Mouse (Mus musculus) cortical plate, adult 2 months (tissue): Measurements from ENCODE around the gene Ripor2.

Experiments
- CTCF ChIP-seq: fragments of 200-500 bp; IDR thresholded peaks from 2 replicates; pipeline ENCODE4 v1.5.1; 2011; ENCODE audit warnings: mild to moderate bottlenecking, control low read depth, low read length; ENCODE audit not compliant: insufficient read depth; ENCODE audit errors: extremely low read depth
- POLR2A ChIP-seq: fragments of 200-500 bp; IDR thresholded peaks from 2 replicates; pipeline ENCODE4 v1.6.1; 2011; ENCODE audit warnings: mild to moderate bottlenecking, low read length, control low read depth; ENCODE audit not compliant: insufficient read depth; ENCODE audit errors: extremely low read depth

DNA sequence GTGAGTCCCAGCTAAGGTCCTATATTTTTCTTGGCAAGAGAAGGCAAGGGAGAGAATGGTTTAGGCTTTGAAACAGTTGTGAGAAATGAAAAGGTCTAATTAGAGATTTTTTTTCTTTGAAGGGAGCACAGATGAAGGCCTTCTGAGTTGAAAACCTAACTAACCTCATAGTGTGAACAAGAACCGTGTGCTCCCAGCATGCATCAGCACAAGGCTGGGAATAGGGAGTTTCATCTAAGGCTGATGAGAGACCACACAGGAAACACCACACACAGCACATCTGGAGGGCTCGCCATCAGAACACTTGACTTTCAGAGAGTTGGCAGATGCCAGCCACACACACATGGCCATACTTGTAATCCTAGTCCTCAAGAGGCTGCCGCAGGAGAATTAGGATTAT lies 12.3 kb downstream of the Ripor2 start:
- TF ChIP-seq CTCF, result no peak
- no peak for TF ChIP-seq POLR2A
